Mouse (Mus musculus): ENCODE measurements around the gene Plb1.

Plb1 gene

DNA sequence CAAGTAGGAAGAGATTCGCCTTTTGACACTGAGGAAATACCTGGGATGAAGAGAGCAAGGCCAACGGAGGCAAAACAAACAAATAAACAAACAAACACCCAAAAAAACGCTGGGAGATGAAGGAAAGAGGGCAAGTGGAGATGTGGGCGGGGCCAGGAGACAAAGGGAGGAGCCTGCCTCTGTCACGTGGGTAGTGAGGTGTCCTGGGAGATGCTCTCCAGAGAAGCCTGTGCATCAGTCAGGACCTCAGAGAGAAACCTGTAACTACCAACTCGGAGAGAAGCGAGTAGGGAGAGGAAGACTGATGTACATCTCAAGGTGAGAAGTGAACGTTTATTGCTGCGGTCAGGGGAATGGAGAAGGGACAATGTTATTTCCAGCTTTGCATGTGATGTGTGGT is at the start of gene Plb1:
Plb1 (plus strand) TSS at position 235 of the 400 bp plus-strand sequence.
- DNase-seq: no peak

DNA sequence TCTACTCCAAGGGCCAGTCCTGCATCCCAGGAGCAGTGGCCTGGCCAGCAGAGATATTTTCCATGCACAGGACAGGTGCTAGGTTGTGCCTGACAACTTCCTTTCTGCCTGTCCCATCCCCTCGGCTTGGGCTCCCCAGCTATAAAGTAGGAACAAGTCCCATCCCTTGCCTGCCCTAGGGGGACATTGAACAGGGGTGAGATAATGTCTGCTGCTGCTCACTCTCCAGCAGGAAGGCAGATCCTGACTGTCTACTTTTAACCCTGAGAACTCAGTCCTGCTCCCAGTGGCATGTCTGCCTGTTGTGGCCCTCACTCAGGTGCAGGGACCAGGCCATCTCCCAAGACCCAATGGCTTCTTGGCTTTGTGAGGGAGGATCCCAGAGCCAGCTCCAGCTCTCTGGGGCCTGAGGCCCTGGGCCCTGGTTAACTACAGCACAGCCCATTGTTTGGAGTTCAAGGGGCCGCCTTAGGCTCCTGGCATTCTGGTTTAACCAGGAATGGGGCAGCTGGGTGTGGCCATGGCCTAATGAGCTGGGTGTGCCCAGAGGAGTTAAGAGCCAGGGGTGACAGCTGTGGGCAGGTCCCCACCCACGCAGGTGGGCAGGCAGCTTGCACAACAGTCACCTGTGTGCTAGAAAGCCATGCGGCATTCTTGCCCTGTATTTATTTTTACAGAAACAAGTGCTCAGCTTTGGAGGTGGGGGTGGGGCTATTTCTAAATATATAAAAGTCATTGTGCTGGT is 49.5 kb upstream of the Plb1 start:
- DNase-seq: peak in 1 of 2 experiments; percentile 47

DNA sequence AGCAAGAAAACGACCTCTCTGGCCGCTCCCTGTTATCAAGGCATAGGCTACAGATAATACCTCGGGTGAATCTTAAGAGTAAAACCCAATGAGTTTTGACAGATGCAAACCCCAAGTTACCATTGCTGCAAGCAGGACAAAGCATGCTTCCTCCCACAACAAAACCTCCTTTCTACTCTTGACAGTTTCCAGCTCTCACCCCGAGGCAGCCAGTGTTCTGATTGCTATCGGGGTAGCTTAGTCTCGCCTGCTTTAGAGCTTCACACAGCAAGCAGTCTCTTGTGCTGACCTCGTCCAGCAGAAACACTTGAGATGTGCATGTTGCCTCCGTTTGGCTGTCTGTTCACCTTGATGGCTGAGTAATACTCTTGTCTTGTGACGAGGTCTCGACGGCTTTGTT is 44.8 kb upstream of the Plb1 start:
- no peak for DNase-seq

DNA sequence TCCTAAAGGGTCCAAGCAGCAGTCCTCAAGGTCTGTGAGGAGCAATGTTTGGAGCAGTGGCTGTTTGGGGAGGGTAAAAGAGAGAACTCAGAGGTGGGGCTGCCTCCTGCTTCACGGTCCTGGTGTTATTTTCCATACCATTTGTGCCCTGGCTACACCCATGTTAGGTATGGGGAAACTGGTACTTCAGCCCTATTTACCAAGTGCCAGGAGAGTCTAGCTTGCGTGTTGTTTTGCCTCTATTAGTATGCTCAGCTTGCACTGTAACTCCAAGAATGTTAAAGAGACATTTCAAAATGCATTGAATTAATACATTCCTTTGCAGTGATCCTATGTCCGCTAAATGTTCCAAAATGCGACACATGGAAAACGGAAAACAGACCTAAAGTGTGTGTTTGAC is 41.2 kb upstream of the Plb1 start:
- DNase-seq: no peak

DNA sequence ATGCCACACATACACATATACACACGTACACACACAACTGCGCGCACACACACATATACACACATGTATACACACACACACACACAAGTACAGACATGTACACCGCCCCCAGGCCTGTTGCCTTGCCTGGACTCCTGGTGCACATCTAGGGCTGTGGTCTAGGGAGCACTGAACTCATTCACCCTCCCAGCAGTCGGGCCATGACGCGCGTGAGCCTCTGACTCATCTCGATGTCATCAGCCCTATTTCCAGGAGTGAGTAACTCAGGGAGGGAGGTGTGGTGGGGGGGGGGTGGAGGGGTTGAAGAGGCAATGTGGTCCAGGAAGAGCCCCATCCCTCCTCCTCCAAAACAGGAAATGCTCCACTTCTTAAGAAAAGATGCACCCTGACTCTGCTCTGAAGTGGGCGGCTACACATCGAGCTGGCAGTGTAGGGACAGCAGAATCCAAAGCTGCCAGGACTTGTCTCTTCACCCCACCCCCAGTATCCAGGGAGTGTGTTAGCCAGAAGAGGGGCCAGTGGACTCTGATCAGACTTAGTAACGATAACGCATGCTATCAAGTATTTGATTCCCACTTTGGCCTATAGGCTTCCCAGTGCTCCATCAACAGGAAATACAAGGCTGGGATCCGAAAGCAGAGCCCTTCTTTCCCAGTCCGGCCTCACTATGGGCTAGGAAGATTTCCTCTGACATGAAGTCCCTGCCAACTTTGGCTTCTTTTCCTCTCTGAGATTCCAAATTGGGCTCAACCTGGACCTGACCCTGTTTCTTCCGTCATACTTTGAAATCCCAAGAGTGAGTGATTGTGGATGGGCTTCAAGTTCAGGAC is 40.3 kb upstream of the Plb1 start:
- no peak for DNase-seq

DNA sequence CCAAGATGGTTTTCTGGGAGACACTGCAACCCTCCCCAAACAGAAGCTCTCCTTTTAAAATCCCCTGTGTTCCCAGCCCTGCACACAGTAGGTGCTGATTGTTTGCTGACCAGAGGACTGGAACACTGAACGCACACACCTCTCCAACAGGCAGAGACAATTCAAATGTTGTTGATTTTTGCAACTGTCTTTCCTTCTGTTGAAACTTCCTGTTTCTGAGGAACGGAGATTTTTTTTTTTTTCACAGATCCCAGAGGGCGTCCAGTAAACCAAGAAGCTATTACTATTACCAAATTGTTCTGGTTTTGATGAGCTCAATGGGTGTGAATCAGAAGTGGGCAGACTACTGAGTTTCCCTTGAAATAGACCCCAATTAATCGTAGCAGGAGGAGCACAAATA is 38.3 kb upstream of the Plb1 start:
- DNase-seq: no peak

DNA sequence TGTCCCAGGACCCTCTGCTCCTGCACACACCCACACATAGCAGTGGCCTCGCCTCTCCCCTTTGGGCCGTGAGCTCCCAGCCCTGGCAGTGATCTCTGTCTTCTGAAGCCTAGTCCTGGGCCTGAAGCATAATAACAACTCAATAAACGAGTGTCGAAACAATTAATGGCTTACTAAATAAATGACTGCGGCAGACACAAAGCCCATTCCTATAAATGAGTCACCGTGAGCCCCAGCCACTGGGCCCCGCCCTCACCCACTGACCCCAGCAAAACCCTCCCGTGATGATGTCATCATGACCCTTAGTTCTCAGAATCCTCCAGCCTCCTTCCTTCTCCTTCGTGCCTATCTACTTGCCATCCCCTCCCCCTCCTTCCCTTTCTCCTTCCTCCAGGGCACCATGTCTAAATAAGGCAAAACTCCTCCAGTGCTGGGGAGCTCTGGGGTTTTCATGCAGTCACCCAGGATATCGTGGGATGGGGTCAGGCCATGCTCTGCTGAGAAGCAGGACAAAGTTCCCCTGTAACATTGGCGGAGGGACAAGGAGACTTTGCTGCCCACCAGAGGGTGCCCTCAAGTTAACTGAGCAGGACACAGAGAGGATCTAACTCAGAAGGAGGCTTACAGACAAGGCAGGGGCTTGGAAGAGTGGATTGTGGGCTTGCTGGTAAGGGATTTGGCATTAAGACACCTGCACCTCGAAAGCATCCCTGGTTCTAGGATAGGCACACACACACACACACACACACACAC is 36.5 kb upstream of the Plb1 start:
- peak; percentile 18 to 63 for DNase-seq

DNA sequence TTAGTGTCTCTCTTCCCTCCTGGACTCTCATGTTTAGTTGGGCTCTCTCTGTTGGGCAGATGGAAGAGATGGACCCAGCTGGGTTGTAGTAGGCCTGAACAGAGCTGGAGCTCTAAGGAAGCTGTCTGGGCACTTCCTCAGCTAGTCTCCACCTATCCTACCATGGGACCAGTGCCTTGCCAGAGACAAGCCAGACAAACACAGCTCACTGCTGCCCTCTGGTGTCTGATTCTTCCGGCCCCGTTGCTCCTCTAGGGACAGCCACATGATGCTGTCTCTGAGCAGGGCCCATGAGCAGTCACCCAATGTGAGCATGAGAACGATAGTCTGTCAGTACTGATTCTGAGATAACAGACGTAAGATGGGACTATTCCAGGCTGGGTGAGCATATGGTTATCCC is 34.8 kb upstream of the Plb1 start:
- peak; percentile 92 to 98 for DNase-seq

DNA sequence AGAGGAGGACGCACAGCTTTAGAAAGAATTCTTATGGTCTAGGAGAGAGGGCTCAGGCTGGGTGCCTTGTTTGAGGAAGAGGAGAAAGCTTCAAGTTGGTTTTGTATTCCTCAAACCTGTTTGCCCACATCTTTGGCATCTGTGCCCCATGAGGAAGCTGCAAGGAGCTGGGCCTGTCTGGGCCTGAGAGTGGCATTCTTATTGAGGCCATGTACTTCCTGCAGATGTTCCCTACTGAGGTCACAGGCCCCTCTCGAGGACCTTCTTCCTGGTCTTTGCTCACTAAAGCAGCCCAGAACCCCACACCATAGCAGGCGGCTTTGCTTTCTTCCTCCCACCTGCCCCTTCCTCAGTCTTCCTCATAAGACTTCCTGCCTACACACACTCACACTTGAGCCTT is 33.4 kb upstream of the Plb1 start:
- no peak for DNase-seq

DNA sequence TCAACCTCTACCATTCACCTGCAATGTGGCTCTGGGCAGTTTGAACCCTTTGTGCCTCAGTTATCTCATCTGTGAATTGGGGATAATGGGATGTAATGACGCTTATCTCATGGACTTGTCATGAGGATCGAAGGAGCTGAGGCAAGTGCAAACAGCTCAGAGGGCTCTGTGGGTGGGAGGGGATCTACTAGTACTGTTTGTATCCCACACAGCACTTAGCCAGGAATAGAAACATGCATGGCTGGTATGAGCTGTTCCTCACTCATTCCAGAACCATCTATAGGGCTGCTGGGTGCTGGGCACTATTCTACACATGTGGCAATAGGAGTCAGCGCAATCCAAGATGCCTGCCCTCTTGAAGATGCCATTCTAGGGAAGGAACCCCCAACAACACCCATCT is 32.9 kb upstream of the Plb1 start:
- no peak for DNase-seq

DNA sequence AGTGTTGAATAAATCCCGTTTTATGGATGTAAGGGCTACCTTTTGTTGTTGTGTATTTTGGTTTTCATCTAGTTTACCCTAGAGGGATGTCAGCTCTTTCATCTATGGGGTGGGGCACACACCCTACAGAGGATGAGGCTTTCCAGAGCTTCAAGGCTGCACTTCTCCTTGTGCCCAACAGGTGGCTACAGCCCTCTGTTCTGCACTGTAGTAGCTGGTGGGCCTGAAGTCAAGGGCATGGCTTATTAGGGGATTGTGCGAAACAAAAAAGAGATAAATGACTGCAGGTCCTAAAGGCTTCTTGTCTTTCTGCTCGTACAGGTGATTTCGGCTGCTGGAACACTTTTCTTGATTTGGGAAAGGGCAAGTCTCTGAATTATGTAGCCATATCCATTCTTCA is 27.9 kb upstream of the Plb1 start:
- DNase-seq: no peak

DNA sequence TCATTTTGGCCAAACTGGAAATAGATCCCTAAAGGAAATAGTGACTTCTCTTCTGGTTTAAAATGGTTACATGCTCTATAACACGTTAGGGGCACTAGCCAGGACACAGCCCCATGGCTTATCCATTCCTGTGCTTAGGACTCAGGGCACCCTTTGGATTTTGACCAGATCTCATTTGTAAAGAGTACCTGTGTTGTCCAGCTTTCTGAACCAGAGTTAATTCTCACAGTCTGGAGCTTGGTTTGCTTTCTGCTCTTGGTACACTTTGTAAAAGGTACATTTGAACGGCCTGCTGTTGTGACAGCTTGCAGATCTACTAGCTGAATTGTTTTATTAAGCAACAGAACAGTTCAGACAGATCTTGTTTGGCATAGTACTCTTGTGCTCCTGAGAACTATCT is 25.8 kb upstream of the Plb1 start:
- DNase-seq: no peak

DNA sequence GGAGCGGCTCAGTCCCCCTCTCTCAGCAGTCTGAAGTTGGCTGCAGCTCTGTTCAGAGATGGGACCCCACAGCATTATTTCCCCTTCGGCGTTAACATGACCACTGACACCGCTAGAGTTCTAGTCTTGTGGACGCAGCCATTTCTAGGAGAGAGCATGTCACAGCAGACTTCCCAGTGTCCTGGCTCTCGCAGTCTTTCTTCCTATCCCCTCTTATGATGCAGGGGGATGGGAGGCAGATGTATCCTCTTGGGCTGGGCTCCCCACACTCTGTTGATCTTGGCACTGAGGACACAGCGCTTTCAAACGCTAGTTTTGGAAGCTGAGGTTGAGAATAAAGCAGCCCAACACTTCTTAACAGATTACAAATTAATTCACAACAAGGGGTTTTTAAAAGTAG is 24.0 kb upstream of the Plb1 start:
- DNase-seq: no peak

DNA sequence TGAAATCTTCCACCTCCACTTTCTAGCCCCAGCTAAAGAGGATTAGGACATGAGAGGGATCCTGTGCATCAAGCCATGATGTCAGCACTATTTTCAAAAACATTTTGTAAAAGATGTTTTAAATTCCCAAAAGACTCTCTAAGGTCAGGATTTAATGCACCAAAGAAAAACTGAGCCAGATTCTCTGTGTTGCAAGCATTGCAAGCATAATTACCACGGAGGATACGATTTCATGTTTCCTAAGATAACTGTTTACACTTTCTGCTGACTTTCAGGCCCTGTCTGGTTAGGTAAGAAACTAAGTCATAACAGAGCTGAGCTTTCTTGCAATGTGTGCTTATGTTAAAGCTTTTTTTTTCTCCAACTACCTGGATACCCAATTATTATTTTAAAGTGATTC is 21.5 kb upstream of the Plb1 start:
- DNase-seq: no peak

DNA sequence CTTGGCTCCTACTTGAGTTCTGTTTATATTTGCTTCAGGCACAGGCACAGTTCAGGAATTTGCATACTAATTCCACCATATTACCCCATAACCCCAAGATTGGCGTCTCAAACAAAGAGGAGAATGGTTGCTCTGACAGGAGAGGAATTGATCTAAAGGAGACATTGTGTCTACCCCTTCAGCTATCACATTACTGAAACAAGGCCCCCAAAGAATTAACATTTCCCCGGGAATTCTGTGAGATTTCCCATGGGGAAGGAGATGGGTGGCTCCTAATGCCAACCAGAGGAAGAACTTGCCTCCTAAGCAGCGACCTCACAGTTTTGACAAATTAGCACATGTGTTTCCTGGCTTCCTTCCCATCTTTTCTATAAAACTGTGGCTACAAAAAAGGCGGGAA is 18.8 kb upstream of the Plb1 start:
- no peak for DNase-seq

DNA sequence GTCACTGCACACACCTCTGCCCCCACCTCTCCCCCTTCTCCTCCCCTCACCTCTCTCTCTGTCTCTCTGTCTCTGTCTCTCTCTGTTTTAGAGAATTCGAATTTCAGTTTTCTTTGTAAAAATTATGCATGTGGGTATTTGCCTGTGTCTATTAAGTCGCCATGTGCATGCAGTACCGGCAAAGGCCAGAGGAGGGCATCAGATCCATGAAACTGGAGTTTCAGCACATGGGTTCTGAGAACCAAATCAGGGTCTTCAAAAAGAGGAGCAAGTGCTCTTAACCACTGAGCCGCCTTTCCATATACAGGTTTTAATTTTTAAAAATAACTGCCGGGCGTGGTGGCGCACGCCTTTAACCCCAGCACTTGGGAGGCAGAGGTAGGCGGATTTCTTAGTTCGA is 17.0 kb upstream of the Plb1 start:
- DNase-seq: peak in 1 of 2 experiments; percentile 64

DNA sequence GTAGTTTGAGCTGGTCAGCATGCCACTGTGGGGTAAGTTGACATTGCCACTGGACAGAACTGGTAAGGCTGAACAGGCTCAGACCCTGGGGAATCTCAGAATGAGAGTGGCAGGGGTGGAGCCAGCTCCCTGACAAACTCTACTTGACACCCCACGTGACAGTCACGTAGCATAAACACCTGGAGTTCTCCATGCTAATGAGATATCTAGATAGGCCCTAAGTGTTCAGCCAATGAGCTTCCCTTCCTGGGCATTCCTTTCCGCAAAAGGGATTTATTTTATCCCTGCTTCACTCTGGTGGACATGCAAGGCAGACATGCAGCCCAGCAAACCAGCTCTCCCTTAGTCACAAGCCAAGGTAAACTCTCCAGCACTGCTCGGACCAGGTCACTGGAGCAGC is 16.0 kb upstream of the Plb1 start:
- DNase-seq: peak in 1 of 2 experiments; percentile 47

DNA sequence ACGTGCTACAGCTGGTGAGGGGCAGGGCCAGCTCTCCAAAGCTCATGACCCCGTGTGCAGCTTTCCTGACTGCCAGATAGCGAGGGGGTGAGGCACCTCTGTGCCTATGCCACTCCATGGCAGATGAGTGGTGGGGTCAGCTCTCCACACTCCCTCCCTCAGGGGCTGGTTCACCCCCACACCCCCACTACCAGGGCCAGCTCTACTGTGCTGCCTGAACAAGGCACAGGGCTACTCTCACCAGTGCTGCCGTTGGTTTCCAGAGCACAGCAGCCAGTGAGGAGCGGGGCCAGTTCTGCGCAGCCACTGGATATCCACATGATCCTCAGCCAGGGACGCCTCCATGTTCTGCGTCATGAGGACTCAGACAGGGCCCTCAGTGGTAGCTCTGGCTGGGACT is 15.0 kb upstream of the Plb1 start:
- no peak for DNase-seq

DNA sequence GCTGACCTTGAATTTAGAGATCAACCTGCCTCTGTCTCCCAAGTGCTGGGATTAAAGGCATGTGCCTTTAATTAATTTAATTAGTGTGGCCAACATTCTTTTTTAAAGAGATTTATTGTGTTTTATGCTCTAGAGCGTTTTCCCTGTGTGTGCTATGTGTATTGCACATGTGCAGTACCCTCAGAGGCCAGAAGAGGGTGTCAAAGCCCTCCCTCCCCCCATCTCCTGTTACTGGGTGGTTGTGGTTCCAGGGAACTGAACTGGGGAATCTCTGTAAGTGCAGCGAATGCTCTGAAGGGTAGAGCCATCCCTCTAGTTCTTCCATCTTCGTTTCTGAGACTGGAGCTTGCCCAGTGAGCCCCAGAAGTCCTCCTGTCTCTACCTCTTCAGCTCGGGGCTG is 2.1 kb upstream of the Plb1 start:
- DNase-seq: peak in 1 of 2 experiments; percentile 31

DNA sequence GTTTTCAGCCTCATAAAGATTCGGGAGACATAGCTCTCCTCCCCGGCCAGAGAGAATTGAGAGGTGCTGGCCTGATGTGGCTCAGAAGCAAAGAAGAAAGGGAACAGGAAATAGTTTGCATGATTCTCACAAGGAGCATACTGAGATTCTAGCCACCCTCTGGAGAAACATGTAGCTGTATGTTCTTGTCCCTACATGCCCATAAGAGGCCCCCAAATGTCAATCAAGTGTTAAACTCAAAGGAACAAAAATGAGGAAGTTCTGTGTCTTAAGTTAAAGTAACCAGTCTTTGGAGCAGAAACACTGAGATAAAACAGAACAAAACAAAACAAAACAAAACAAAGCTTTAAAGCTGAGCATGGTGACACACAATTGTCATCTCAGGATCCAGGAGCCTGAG is 6.8 kb downstream of the Plb1 start:
- no peak for DNase-seq

DNA sequence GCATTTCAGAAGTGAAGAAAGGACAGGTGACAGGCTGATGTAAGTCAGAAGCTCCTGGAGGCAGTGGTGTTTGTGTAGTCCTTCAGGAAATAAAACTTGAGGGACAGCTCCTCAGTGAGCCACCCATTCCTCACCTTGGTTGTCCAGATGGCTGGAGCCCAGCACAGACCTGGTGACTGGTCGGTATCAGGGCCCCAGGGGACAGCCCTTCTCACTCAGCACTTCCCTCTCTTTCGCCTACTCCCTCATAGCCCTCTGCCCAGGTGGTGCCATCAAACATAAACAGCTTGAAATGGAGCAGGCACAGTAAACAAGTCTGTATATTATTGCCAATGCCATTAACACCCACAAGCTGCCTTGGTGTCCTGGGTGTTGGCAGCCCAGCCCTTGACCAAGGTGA is 8.2 kb downstream of the Plb1 start:
- no peak for DNase-seq

DNA sequence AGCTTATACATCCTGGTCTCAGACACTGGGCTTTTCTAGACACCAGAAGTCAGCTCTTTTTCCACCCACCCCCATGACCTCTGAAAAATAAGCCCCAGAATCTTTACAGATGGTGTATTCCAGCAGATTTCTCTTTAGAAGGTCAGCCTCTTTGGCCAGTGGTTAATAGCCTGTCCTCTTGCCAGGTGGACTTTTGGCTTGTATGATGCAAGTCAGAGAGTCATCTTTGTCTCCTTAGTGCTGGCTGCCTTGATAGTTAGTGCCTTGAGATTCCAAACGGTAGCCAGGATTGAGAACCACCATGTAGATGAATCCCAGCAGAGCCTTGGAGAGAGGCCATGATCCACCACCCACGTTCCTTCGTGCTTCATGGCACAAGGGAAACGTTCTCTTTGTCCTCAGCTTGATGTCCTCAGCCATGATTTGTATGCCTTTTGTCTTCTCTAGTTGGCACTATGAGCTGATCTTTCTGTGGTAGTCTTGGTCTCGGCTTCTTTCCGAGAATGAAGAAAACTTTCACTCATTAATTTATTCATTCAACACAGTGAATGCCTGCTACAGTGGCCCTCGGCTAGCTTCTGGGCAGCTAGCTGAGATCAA is 10.9 kb downstream of the Plb1 start:
- DNase-seq: peak; percentile 27 to 44

DNA sequence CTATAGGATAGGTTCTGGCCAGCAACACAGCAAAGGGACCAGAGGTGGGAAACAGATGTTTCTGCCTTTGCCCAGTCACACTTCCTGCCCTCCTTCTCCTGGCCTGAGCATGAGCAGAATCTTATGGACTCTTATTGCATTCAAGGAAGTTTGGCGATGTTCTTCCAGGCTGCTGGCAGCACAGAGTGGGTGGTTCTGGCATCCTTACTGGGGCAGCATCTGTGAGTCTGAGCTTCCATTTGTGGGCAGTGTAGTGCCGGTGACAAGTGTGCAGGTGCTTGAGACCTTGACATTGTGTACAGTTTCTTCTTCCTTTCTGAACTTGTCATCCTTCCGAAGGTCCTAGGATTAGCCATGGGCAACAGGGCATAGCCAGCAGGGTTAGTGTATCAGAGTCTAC is 12.9 kb downstream of the Plb1 start:
- DNase-seq: no peak
